Mouse (Mus musculus) bone marrow macrophage, adult 2 months (primary cell): ENCODE measurements around the gene Rnf123. TPM values are rescaled to one million over a fixed set of nuclear protein-coding genes. Genes with fewer than 3 reads are reported as not detected.

Experiments used
- H3K27ac ChIP-seq: 2 replicates; pipeline ENCODE4 v1.5.1; 2012; ENCODE audit warnings: low read depth, low read length; ENCODE audit not compliant: insufficient read depth
- H3K4me1 ChIP-seq: 2 replicates; pipeline ENCODE4 v1.6.1; 2012; ENCODE audit warnings: low read length; ENCODE audit not compliant: control insufficient read depth, insufficient read depth
- H3K4me3 ChIP-seq: 2 replicates; pipeline ENCODE4 v1.5.1; 2012; ENCODE audit warnings: mild to moderate bottlenecking, low read length, moderate library complexity; ENCODE audit not compliant: insufficient read depth
- CTCF ChIP-seq: IDR thresholded peaks from 2 replicates; pipeline ENCODE4 v1.5.1; 2012; ENCODE audit warnings: low read depth, mild to moderate bottlenecking, low read length, moderate library complexity
- POLR2A ChIP-seq: IDR thresholded peaks from 2 replicates; pipeline ENCODE4 v1.6.1; 2012; ENCODE audit warnings: mild to moderate bottlenecking, low read depth, low read length, borderline replicate concordance
- polyA plus RNA-seq: library from polyadenylated mRNA; stranded (reverse); fragments of >200 nt; gene quantifications from 2 replicates; pipeline ENCODE4 v1.2.4, GENCODE M21; 2012; ENCODE audit not compliant: missing spikeins, insufficient read depth, insufficient read length

Gene Rnf123
- polyA plus RNA-seq, 1 experiment, result 23.5 TPM

DNA sequence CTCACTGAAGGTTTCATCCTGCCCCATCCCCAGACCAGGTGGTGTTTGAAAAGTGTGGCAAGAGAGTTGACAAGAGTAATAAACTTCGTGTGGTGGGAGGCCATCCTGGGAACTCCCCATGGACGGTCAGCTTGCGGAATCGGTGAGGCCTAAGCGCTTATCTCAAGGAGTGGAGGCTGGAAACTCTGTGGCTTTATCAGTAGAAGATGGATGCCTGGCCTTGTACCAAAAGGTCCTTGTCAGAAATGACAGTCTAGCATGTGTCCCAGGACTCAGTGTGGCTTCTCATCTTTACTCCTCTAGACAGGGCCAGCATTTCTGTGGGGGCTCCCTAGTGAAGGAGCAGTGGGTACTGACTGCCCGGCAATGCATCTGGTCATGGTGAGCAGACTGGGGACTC, 415 bp upstream of the Rnf123 start:
- Histone ChIP-seq H3K4me1 (peaks cover 3% of the 10 kb centered on the region), H3K27ac (no peak overlapping the region), H3K4me3 (no peak overlapping the region)
- TF ChIP-seq CTCF (no peak), POLR2A (no peak)

- Histone ChIP-seq H3K27ac (no peak overlapping the region), H3K4me3 (no peak overlapping the region), H3K4me1 (peaks cover 8% of the 10 kb centered on the region)
- TF ChIP-seq CTCF (no peak), POLR2A (no peak)
Observed at GRCm38 (mm10) chr9:108082549-108082948, 597 bp downstream of the Rnf123 start.

DNA sequence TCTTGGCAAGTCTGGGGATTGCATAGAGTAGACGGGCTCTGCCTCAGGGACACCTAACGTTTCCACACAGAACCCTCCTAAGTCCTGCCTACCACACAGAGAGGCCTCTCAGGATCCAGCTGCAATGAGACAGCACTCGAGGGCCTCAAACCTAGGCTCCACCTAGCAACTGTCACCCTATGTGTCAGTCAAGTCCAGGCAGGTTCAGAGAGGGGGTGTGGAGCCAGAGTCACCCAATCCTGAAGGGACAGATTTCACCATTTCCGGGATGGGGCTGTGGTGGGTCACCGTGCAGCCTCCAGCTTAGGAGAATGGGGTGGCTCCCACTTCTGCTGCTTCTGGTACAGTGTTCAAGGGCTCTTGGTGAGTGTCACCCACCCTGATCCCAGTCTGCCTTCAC, 3.0 kb downstream of the Rnf123 start, which contains the start of gene Mst1:
Gene Mst1, plus strand, starts transcription at position 269 of the 400 bp plus-strand sequence.
- H3K4me1 ChIP-seq, result peaks cover 8% of the 10 kb centered on the region
- H3K4me3 ChIP-seq, result peak within 1 kb of the TSS; percentile 94
- no peak for TF ChIP-seq CTCF
- TF ChIP-seq POLR2A, result no peak
- H3K27ac ChIP-seq, result no peak within 1 kb of the TSS

- TF ChIP-seq CTCF (no peak), POLR2A (no peak)
- Histone ChIP-seq H3K27ac (no peak overlapping the region), H3K4me1 (peaks cover 14% of the 10 kb centered on the region), H3K4me3 (no peak overlapping the region)
Observed at GRCm38 (mm10) chr9:108073141-108073930, 9.8 kb downstream of the Rnf123 start.

- Histone ChIP-seq H3K4me1 (peaks cover 8% of the 10 kb centered on the region), H3K27ac (no peak overlapping the region), H3K4me3 (no peak overlapping the region)
- TF ChIP-seq POLR2A, result no peak
- no peak for TF ChIP-seq CTCF
Observed at GRCm38 (mm10) chr9:108072481-108072924, 10.6 kb downstream of the Rnf123 start.

GRCm38 (mm10) chr9:108071801-108072200, 11.3 kb downstream of the Rnf123 start:
- TF ChIP-seq CTCF (no peak), POLR2A (no peak)
- Histone ChIP-seq H3K4me1 (peaks cover 8% of the 10 kb centered on the region), H3K4me3 (no peak overlapping the region), H3K27ac (no peak overlapping the region)

GRCm38 (mm10) chr9:108069529-108069928, 13.6 kb downstream of the Rnf123 start:
- Histone ChIP-seq H3K27ac (no peak overlapping the region), H3K4me3 (no peak overlapping the region), H3K4me1 (peaks cover 8% of the 10 kb centered on the region)
- TF ChIP-seq POLR2A (no peak), CTCF (no peak)

DNA sequence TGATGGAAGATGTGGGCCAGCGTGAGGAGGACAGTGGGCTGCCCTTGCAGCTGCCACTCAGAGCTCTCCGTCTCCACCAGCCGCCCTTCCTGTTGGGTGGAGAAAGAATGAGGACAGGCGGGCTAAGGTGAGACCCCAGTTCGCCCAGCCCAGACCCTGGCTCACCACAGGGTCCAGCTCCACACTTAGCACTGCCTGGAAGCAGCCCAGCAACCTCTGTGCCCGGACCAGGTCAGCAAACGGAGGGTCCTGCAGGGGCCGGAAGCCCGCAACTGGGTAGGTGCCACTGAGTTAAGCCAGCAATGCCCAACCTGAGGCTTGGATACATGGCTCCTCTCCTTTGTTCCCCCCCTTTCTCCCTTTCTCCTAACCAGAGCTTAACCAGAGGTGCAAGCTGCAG, 14.1 kb downstream of the Rnf123 start:
- Histone ChIP-seq H3K27ac (no peak overlapping the region), H3K4me3 (no peak overlapping the region), H3K4me1 (peaks cover 8% of the 10 kb centered on the region)
- no peak for TF ChIP-seq POLR2A
- no peak for TF ChIP-seq CTCF

GRCm38 (mm10) chr9:108067900-108068299, 15.2 kb downstream of the Rnf123 start:
- TF ChIP-seq CTCF (peak; percentile 31), POLR2A (no peak)
- H3K27ac ChIP-seq, result no peak overlapping the region
- no peak overlapping the region for H3K4me3 ChIP-seq
- no peaks in the 10 kb centered on the region for H3K4me1 ChIP-seq

DNA sequence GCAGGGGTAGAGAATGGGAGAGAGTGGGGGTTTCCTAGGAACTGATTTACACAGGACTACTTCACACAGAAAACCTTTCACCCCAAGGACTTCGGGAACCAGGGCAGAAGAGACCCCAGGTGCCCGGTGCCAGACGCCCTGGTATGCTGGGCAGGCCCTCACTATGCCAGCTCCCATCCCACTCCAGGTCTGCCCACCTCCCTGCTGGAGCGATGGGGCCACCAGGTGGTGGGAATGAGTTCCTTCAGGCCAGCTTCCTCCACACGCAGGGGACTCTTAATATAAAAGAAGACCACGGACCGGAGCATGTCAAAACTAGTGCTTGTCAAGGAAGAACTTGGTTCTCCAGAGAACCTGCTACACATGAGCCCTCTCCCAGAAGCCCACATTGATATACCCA, 15.9 kb downstream of the Rnf123 start:
- TF ChIP-seq POLR2A, result no peak
- Histone ChIP-seq H3K27ac (no peak overlapping the region), H3K4me3 (no peak overlapping the region), H3K4me1 (no peaks in the 10 kb centered on the region)
